Mouse (Mus musculus) cerebellum, adult 2 months (tissue): ENCODE measurements around the gene Ntm. TPM values are rescaled to one million over a fixed set of nuclear protein-coding genes. Genes with fewer than 3 reads are reported as not detected.

Experiments
- DNase-seq, 2 experiments: peaks; one replicate each; pipeline ENCODE4 v3.0.0; 2021
- H3K27ac ChIP-seq: fragments of 200-500 bp; 2 replicates; pipeline ENCODE4 v1.5.1; 2012; ENCODE audit warnings: low read length, control low read depth, inconsistent platforms; ENCODE audit not compliant: insufficient read depth
- H3K27me3 ChIP-seq: fragments of 200-500 bp; 2 replicates; pipeline ENCODE4 v1.6.1; 2012; ENCODE audit warnings: inconsistent platforms, mild to moderate bottlenecking, low read length, moderate library complexity; ENCODE audit not compliant: control insufficient read depth, insufficient read depth
- H3K4me1 ChIP-seq: fragments of 200-500 bp; 2 replicates; pipeline ENCODE4 v1.6.1; 2011; ENCODE audit warnings: low read length; ENCODE audit not compliant: control insufficient read depth, insufficient read depth
- H3K4me3 ChIP-seq: fragments of 200-500 bp; replicated peaks from 2 replicates; pipeline ENCODE3; 2011; ENCODE audit warnings: mild to moderate bottlenecking, low read depth, low read length, control low read depth; ENCODE audit not compliant: insufficient read depth
- CTCF ChIP-seq: fragments of 200-500 bp; IDR thresholded peaks from 2 replicates; pipeline ENCODE4 v1.5.1; 2011; ENCODE audit warnings: low read depth, mild to moderate bottlenecking, control low read depth, low read length, moderate library complexity, borderline replicate concordance; ENCODE audit not compliant: insufficient read depth
- POLR2A ChIP-seq: fragments of 200-500 bp; IDR thresholded peaks from 2 replicates; pipeline ENCODE4 v1.6.1; 2011; ENCODE audit warnings: low read length, control low read depth, borderline replicate concordance; ENCODE audit not compliant: insufficient read depth
- WGBS: fragments of 180-500 bp; shearing (Covaris S2); methylation state at CpG from one replicate; pipeline ENCODE4 v1.1.7; 2018; 5-methylcytosine and 5-hydroxymethylcytosine counted together
- polyA plus RNA-seq: library from polyadenylated mRNA; depleted of rRNA; stranded (reverse); fragments of >200 nt; gene quantifications from 2 replicates; pipeline ENCODE4 v1.2.3, GENCODE M21; 2012

Gene Ntm
- polyA plus RNA-seq, 1 experiment, result 193 TPM

DNA sequence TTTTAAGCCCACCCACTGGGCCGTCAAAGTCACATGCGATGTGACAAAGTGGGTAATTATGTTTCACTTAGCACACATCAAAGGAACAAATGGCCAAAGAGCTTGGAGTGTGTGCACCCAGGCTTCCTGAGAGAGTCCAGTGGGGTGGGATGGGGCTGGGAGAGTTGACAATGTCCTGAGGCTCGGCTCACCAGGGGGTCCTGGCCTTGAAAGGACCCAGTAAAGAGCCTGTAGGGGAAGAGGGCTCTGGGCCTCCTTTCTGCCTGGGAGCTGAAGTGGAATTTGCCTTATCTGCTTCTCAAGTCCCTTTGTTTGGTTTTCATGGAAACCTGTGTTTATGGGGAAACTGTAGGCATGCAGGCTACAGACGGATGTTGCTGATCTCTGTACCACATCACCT lies 529.0 kb downstream of the Ntm start:
- H3K27me3 ChIP-seq, result no peaks in the 10 kb centered on the region
- no peak for TF ChIP-seq CTCF
- no peak for DNase-seq
- no peak overlapping the region for H3K4me3 ChIP-seq
- no peak overlapping the region for H3K27ac ChIP-seq
- 54% methylated on average over 4 of the region's 4 CpGs for WGBS
- H3K4me1 ChIP-seq, result peaks cover 8% of the 10 kb centered on the region

DNA sequence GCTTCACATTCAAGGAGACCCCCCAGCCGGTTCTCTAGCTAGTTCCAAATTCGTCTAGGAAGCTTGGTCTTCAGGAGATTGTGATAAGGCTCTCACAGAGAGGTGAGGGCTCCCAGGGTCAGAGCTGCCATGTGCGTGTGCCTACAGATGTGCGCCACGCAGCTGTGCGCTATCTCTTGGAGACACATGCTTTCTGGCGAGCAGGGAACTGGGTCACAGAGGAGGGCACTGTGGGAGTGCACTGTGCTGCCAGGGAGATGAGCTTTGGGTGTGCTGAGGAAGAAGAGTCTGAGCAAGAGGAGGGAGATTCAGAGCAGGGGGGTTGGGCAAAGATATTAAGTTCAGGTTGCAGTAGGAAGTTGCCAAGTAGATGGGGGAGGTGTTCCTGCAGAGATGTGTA lies 529.8 kb downstream of the Ntm start:
- Histone ChIP-seq H3K27ac (no peak overlapping the region), H3K27me3 (no peaks in the 10 kb centered on the region), H3K4me1 (peaks cover 8% of the 10 kb centered on the region), H3K4me3 (no peak overlapping the region)
- TF ChIP-seq CTCF (no peak), POLR2A (no peak)
- DNase-seq, result no peak
- WGBS, result 78% methylated on average over 7 of the region's 7 CpGs

DNA sequence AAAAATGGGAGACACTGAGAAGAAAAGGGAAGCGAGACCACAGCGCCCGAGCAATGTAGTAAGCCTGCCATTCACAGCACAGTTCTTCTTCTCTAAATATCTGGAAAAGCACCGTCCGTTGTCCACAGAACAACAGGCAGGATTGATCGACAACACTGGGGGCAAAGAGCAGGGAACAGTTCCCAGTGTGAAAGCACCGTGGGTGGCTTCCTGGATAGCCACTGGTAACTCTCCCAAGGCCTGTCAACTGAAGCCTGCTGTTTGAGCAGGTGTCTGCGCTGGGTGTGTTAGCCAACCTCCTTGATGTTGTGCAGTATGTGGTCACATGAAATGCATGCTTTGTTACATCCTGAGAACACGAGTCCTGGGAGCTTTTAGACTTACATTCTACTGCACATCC lies 531.4 kb downstream of the Ntm start:
- no peaks in the 10 kb centered on the region for H3K27me3 ChIP-seq
- no peak overlapping the region for H3K4me3 ChIP-seq
- peaks cover 8% of the 10 kb centered on the region for H3K4me1 ChIP-seq
- H3K27ac ChIP-seq, result no peak overlapping the region
- no peak for DNase-seq
- TF ChIP-seq POLR2A, result no peak
- TF ChIP-seq CTCF, result no peak
- 90% methylated on average over 9 of the region's 9 CpGs for WGBS

DNA sequence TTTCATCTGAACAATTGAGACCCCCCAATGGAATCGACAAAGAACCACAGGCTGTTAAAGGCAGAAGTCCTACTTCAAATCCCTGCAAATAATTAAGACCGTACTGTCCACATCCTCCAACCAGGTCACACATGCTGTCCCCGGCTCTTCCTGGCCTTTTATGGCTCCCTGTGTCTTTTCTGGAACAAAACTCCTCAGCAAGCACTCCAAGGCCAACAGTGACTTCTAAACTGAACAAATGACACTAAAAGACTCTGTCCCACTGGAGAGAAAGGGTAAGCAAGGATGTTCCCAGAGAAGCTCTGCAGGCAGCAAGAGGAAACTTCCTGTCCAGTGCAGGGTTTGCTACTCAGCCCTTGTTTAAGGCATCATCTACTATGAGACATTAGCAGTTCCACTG lies 532.8 kb downstream of the Ntm start:
- TF ChIP-seq POLR2A (no peak), CTCF (no peak)
- 18% methylated on average over 3 of the region's 3 CpGs for WGBS
- Histone ChIP-seq H3K4me3 (no peak overlapping the region), H3K4me1 (peaks cover 8% of the 10 kb centered on the region), H3K27ac (no peak overlapping the region), H3K27me3 (no peaks in the 10 kb centered on the region)
- peak; percentile 37 to 49 for DNase-seq

DNA sequence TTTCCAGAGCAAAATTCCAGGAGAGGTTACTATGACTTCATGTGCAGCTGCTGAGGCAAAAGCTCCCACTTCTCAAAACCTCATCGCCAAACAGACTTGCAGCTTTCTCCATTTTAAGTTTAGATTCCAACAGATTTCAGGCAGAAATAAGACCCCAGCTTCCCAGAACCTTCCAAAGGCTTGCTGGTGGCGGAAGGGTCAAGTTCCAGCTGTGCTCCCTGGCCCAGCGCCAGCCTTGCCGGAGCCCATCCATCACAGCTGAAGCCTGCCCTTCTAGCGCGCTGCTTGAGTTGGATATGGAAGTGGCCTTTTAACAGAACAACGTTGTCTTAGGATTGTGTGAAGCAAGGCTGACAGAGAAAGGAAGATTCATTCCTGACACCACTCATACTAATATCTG lies 534.6 kb downstream of the Ntm start:
- H3K27me3 ChIP-seq, result no peaks in the 10 kb centered on the region
- TF ChIP-seq POLR2A (no peak), CTCF (no peak)
- no peak for DNase-seq
- no peak overlapping the region for H3K4me3 ChIP-seq
- WGBS, result 59% methylated on average over 7 of the region's 7 CpGs
- peaks cover 8% of the 10 kb centered on the region for H3K4me1 ChIP-seq
- no peak overlapping the region for H3K27ac ChIP-seq

DNA sequence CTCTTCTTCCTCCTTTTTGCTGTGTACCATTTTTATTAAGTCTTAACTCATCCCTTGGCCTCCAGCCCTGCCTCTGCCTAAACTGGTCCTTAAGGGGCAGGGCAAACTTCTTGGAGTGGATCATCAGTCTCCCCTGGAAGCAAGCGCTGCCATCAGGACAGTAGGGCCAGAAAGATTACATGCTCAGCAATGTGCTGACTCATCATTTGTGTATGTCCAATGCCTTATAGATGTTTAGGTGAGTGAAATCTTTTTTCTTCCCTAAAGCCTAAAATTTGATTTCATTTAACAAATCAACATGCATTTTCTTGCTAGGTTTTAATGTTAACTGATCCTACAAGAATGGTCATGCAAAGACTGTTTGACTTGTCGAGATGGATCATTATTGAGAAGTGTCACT lies 536.7 kb downstream of the Ntm start:
- 97% methylated on average over 2 of the region's 2 CpGs for WGBS
- Histone ChIP-seq H3K4me3 (no peak overlapping the region), H3K4me1 (peaks cover 5% of the 10 kb centered on the region; the same call in 1 of the 2 replicates), H3K27ac (no peak overlapping the region), H3K27me3 (no peaks in the 10 kb centered on the region)
- DNase-seq, result no peak
- TF ChIP-seq POLR2A (no peak), CTCF (no peak)

DNA sequence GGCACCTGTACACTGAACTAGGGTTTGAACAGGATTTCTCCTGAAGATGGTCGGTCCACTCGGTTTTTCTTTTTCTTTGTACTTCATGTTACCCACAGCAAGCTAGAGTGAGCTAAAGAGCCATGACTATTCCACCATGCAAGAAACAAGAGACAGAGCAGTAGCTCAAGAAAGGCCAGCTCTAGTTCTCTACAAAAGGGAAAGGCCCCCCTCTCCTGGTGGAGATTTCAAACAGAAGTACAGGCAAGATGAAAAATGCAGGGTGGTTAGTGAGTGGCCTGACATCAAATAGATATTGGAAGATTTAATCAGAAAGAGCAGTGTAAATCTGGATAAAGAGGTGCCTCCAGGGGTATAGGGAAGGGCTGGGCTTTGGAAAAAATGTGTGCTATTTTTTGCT lies 547.4 kb downstream of the Ntm start:
- peaks cover 4% of the 10 kb centered on the region; the same call in 1 of the 2 replicates for H3K4me1 ChIP-seq

DNA sequence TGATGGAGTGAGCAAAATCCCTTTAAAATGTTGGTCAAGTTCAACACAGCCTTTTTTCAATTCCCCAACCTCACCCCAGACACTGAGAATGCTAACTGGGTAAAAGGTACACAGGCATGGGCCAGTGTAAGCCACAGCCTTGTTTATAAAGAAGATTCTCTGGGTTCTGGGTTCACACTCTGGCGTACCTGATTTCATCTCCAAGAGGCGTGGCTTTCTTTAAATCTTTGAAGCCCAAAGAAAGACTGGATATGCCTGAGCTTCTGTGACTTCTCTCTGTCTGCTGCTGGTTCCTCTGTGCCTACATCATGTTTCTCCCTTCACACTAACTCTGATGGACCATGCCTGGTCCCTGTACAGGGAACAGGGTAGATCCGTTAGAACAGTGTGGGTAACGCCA lies 549.8 kb downstream of the Ntm start:
- peak; percentile 58 to 68 for DNase-seq
- H3K4me1 ChIP-seq, result peaks cover 10% of the 10 kb centered on the region; the same call in 1 of the 2 replicates
- peak overlapping the region; percentile 69 for H3K4me3 ChIP-seq
- WGBS, result 19% methylated on average over 4 of the region's 4 CpGs
- H3K27me3 ChIP-seq, result no peaks in the 10 kb centered on the region
- peak overlapping the region; percentile 85 for H3K27ac ChIP-seq
- TF ChIP-seq CTCF, result no peak
- peak; percentile 50; the same call in 1 of the 2 replicates for TF ChIP-seq POLR2A

More for the DNA sequence above, 547.4 kb downstream of the Ntm start:
- Histone ChIP-seq H3K27me3 (no peaks in the 10 kb centered on the region), H3K27ac (no peak overlapping the region), H3K4me3 (no peak overlapping the region)
- no peak for TF ChIP-seq CTCF
- WGBS, result 94% methylated on average over 2 of the region's 2 CpGs
- no peak for DNase-seq
